Mouse (Mus musculus): ENCODE measurements around the gene Tmem131l. TPM values are rescaled to one million over a fixed set of nuclear protein-coding genes. Genes with fewer than 3 reads are reported as not detected.
A peak's percentile ranks its signal among the peaks of the same experiment; 100 is the strongest.

The Tmem131l gene
- polyA plus RNA-seq, 1 experiment from 2014 or later = 76.3 TPM

- Histone ChIP-seq H3K4me1 (ENCODE audit: control insufficient read depth, insufficient read depth, low read length) (no peaks in the 10 kb centered on the region), H3K4me3 (ENCODE audit: low read depth, low read length) (no peak overlapping the region), H3K4me2 (no peak overlapping the region), H3K27ac (ENCODE audit: low read depth, low read length) (no peak overlapping the region), H3K27me3 (ENCODE audit: control insufficient read depth, insufficient read depth, low read length) (no peaks in the 10 kb centered on the region), H3K9me3 (ENCODE audit: control insufficient read depth, low read length) (no peaks in the 10 kb centered on the region), H3K9ac (ENCODE audit: low read length) (no peak overlapping the region), H3K36me3 (ENCODE audit: control insufficient read depth, insufficient read depth, low read length) (no peaks in the 10 kb centered on the region)
- 91% methylated on average over 7 of the region's 7 CpGs for WGBS
- DNase-seq (ENCODE audit: low spot score, missing footprints) (no peak), ATAC-seq (ENCODE audit: low FRiP score) (no peak)
Measured at GRCm38 (mm10) chr3:84005989-84006388, 34.0 kb downstream of the Tmem131l start.

DNA sequence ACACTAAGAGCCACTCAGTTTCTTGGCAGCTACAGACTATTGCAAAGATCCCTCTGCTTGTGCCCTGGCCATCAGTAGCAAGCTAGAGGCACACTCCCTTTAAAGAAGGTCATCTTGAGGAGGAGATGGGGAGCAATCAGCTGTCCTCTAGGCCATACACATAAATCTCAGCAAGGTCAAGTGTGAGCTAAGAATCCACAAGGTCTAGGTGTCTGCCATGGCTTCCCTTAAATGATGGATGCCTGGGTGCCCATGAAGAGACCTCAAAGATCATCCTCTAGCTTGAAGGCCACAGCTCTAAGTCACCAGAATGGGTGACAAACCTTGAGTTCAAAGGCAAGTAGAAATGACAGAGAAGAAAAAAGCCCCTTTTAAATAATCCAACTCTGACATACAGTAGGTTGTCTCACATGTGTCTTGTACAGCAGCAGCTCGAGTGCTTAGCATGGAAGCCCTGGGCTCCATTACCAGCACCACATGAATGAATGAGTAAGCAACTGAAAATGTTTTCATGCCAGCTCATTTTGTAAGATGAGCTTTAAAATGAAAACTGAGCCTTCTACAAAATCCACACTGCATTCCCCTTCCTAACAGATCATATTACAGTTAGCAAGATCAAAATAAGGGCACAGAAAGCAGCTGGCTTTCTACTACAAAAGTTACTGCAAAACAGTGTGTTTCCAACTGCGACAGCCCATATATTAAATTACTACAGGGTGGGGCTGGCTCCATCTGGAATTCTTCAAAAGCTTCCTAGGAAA is 35.5 kb downstream of the Tmem131l start:
- H3K9me3 ChIP-seq (ENCODE audit: control insufficient read depth, low read length) = no peaks in the 10 kb centered on the region
- no peak overlapping the region for H3K27ac ChIP-seq (ENCODE audit: low read depth, low read length)
- no peak overlapping the region for H3K4me2 ChIP-seq
- DNase-seq (ENCODE audit: low spot score, missing footprints) = no peak
- H3K36me3 ChIP-seq (ENCODE audit: control insufficient read depth, insufficient read depth, low read length) = no peaks in the 10 kb centered on the region
- ATAC-seq (ENCODE audit: low FRiP score) = no peak
- 85% methylated on average over 2 of the region's 2 CpGs for WGBS
- no peaks in the 10 kb centered on the region for H3K4me1 ChIP-seq (ENCODE audit: control insufficient read depth, insufficient read depth, low read length)
- H3K27me3 ChIP-seq (ENCODE audit: control insufficient read depth, insufficient read depth, low read length) = no peaks in the 10 kb centered on the region
- H3K4me3 ChIP-seq (ENCODE audit: low read depth, low read length) = no peak overlapping the region
- H3K9ac ChIP-seq (ENCODE audit: low read length) = no peak overlapping the region

DNA sequence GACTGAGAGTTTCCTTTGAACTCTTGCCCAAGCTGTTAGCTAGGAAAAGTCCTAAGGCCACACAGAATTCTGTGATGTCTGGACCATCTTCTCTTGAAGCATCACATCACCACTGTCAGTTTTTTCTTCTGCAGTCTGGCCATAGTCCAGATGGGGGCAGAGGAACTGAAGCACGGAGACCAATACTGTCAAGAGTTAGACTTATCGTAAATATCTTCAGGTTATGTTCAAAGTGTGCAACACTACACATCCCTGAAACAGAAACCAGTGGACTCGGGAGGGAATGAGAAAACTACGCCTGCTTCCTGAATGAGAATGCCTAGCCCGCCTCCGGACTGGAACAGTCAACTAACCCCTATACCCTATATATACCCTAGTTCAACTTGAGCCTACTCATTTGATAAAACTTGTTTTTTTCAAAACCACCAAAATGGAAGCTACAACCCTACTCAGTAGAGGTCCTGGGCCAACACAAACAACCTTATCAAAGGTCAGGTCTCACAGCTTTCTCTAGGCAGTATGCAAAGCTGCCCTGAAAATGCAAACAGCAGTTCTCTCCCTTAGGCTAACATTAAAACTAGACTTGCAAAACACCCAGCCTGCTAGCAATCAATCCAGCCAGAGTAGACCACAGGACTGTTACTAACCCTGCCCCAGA is 37.4 kb downstream of the Tmem131l start:
- Histone ChIP-seq H3K27me3 (ENCODE audit: control insufficient read depth, insufficient read depth, low read length) (no peaks in the 10 kb centered on the region), H3K9ac (ENCODE audit: low read length) (no peak overlapping the region), H3K4me3 (ENCODE audit: low read depth, low read length) (no peak overlapping the region), H3K4me2 (no peak overlapping the region), H3K9me3 (ENCODE audit: control insufficient read depth, low read length) (no peaks in the 10 kb centered on the region), H3K4me1 (ENCODE audit: control insufficient read depth, insufficient read depth, low read length) (peaks cover 2% of the 10 kb centered on the region), H3K27ac (ENCODE audit: low read depth, low read length) (no peak overlapping the region), H3K36me3 (ENCODE audit: control insufficient read depth, insufficient read depth, low read length) (no peaks in the 10 kb centered on the region)
- no peak for DNase-seq (ENCODE audit: low spot score, missing footprints)
- 90% methylated on average over 6 of the region's 6 CpGs for WGBS
- ATAC-seq (ENCODE audit: low FRiP score) = no peak

GRCm38 (mm10) chr3:83997563-83997962 is 42.4 kb downstream of the Tmem131l start:
- Histone ChIP-seq H3K4me1 (ENCODE audit: control insufficient read depth, insufficient read depth, low read length) (peaks cover 37% of the 10 kb centered on the region), H3K27me3 (ENCODE audit: control insufficient read depth, insufficient read depth, low read length) (no peaks in the 10 kb centered on the region), H3K9me3 (ENCODE audit: control insufficient read depth, low read length) (no peaks in the 10 kb centered on the region), H3K4me3 (ENCODE audit: low read depth, low read length) (no peak overlapping the region), H3K9ac (ENCODE audit: low read length) (no peak overlapping the region), H3K27ac (ENCODE audit: low read depth, low read length) (no peak overlapping the region), H3K4me2 (no peak overlapping the region), H3K36me3 (ENCODE audit: control insufficient read depth, insufficient read depth, low read length) (no peaks in the 10 kb centered on the region)
- ATAC-seq (ENCODE audit: low FRiP score) = no peak
- no peak for DNase-seq (ENCODE audit: low spot score, missing footprints)
- WGBS = 70% methylated on average over 5 of the region's 5 CpGs

DNA sequence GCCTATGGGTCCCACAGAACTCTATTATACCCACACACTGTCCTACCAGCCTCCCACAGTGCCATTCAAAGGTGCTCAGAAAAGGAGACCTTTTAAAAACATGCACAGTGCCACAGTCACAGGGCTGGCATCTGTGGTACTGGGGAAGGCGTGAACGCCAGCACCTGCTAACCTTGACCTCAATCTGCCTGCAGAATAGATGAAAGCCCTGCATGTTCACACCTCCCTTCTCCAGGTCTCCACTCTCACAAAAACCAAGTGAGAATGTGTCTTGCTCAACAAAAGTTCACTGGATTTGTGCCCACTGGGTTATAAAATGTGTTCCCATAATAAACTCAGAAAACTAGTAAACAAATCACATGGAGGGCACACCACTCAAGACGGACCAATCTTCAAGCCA is 42.9 kb downstream of the Tmem131l start:
- no peaks in the 10 kb centered on the region for H3K27me3 ChIP-seq (ENCODE audit: control insufficient read depth, insufficient read depth, low read length)
- ATAC-seq (ENCODE audit: low FRiP score) (no peak), DNase-seq (ENCODE audit: low spot score, missing footprints) (no peak)
- H3K4me2 ChIP-seq = no peak overlapping the region
- no peak overlapping the region for H3K4me3 ChIP-seq (ENCODE audit: low read depth, low read length)
- peaks cover 37% of the 10 kb centered on the region for H3K4me1 ChIP-seq (ENCODE audit: control insufficient read depth, insufficient read depth, low read length)
- H3K9ac ChIP-seq (ENCODE audit: low read length) = no peak overlapping the region
- no peak overlapping the region for H3K27ac ChIP-seq (ENCODE audit: low read depth, low read length)
- 82% methylated on average over 3 of the region's 3 CpGs for WGBS
- H3K36me3 ChIP-seq (ENCODE audit: control insufficient read depth, insufficient read depth, low read length) = no peaks in the 10 kb centered on the region
- H3K9me3 ChIP-seq (ENCODE audit: control insufficient read depth, low read length) = no peaks in the 10 kb centered on the region

GRCm38 (mm10) chr3:83996086-83996485 is 43.9 kb downstream of the Tmem131l start:
- Histone ChIP-seq H3K4me2 (no peak overlapping the region), H3K4me1 (ENCODE audit: control insufficient read depth, insufficient read depth, low read length) (peaks cover 37% of the 10 kb centered on the region), H3K9me3 (ENCODE audit: control insufficient read depth, low read length) (no peaks in the 10 kb centered on the region), H3K9ac (ENCODE audit: low read length) (no peak overlapping the region), H3K4me3 (ENCODE audit: low read depth, low read length) (no peak overlapping the region), H3K27ac (ENCODE audit: low read depth, low read length) (no peak overlapping the region), H3K36me3 (ENCODE audit: control insufficient read depth, insufficient read depth, low read length) (no peaks in the 10 kb centered on the region), H3K27me3 (ENCODE audit: control insufficient read depth, insufficient read depth, low read length) (no peaks in the 10 kb centered on the region)
- WGBS = 52% methylated on average over 6 of the region's 6 CpGs
- ATAC-seq (ENCODE audit: low FRiP score) (no peak), DNase-seq (ENCODE audit: low spot score, missing footprints) (no peak)

GRCm38 (mm10) chr3:83995254-83995830 is 44.6 kb downstream of the Tmem131l start:
- Histone ChIP-seq H3K36me3 (ENCODE audit: control insufficient read depth, insufficient read depth, low read length) (no peaks in the 10 kb centered on the region), H3K4me2 (no peak overlapping the region), H3K9me3 (ENCODE audit: control insufficient read depth, low read length) (no peaks in the 10 kb centered on the region), H3K27ac (ENCODE audit: low read depth, low read length) (no peak overlapping the region), H3K4me3 (ENCODE audit: low read depth, low read length) (no peak overlapping the region), H3K4me1 (ENCODE audit: control insufficient read depth, insufficient read depth, low read length) (peaks cover 37% of the 10 kb centered on the region), H3K9ac (ENCODE audit: low read length) (no peak overlapping the region), H3K27me3 (ENCODE audit: control insufficient read depth, insufficient read depth, low read length) (no peaks in the 10 kb centered on the region)
- 55% methylated on average over 9 of the region's 9 CpGs for WGBS
- DNase-seq (ENCODE audit: low spot score, missing footprints) (no peak), ATAC-seq (ENCODE audit: low FRiP score) (no peak)

DNA sequence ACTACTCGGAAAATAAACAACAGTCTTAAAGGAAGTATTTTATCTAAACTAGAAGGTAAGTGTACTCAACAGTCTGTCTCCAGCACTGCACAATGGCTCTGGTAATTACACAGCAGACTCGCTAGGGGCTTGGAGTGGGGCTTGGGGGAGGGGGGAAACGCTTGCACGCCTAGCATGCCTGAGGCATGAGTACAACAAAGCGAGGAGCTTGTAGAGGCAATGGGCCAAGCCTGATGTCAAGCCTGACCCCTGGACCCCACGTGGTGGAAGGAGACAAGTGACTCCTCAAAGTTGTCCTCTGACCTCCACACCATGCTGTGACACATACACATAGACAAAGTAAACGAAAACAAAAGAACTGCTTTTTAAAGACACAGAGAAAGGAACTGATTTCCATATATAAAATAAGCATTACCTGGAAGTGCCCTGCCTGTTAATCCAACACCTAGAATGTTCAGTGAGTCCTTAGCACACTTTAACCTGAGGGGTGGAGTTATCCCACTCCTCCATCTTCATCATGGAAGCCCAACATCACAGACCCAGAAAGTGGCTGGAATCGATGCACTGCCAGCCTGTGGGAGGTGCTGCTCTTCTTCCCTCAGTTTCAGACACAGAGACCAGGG is 45.6 kb downstream of the Tmem131l start:
- no peaks in the 10 kb centered on the region for H3K36me3 ChIP-seq (ENCODE audit: control insufficient read depth, insufficient read depth, low read length)
- H3K4me2 ChIP-seq = no peak overlapping the region
- no peak overlapping the region for H3K27ac ChIP-seq (ENCODE audit: low read depth, low read length)
- ATAC-seq (ENCODE audit: low FRiP score) = peak; percentile 77
- H3K27me3 ChIP-seq (ENCODE audit: control insufficient read depth, insufficient read depth, low read length) = no peaks in the 10 kb centered on the region
- H3K9me3 ChIP-seq (ENCODE audit: control insufficient read depth, low read length) = no peaks in the 10 kb centered on the region
- DNase-seq (ENCODE audit: low spot score, missing footprints) = no peak
- peaks cover 39% of the 10 kb centered on the region for H3K4me1 ChIP-seq (ENCODE audit: control insufficient read depth, insufficient read depth, low read length)
- WGBS = 25% methylated on average over 8 of the region's 8 CpGs
- no peak overlapping the region for H3K4me3 ChIP-seq (ENCODE audit: low read depth, low read length)
- no peak overlapping the region for H3K9ac ChIP-seq (ENCODE audit: low read length)

GRCm38 (mm10) chr3:83993089-83993516 is 46.9 kb downstream of the Tmem131l start:
- ATAC-seq (ENCODE audit: low FRiP score) (no peak), DNase-seq (ENCODE audit: low spot score, missing footprints) (no peak)
- Histone ChIP-seq H3K4me1 (ENCODE audit: control insufficient read depth, insufficient read depth, low read length) (peaks cover 51% of the 10 kb centered on the region), H3K4me3 (ENCODE audit: low read depth, low read length) (no peak overlapping the region), H3K9ac (ENCODE audit: low read length) (no peak overlapping the region), H3K27me3 (ENCODE audit: control insufficient read depth, insufficient read depth, low read length) (no peaks in the 10 kb centered on the region), H3K36me3 (ENCODE audit: control insufficient read depth, insufficient read depth, low read length) (no peaks in the 10 kb centered on the region), H3K4me2 (no peak overlapping the region), H3K9me3 (ENCODE audit: control insufficient read depth, low read length) (no peaks in the 10 kb centered on the region), H3K27ac (ENCODE audit: low read depth, low read length) (no peak overlapping the region)
- 86% methylated on average over 8 of the region's 8 CpGs for WGBS

Measured in midbrain, embryonic 11.5 days (tissue).